Mouse (Mus musculus): ENCODE measurements at regions not wholly inside any gene's neighbourhood (a gene's known extent, or its start where the extent isn't known, plus 50 kb on each side); places are given as distances from the start of the nearest gene placed in this dataset.

- DNase-seq: no peak
- Histone ChIP-seq H3K27ac (peak overlapping the region; percentile 74), H3K27me3 (ENCODE audit: control insufficient read depth, insufficient read depth, low read length) (no peaks in the 10 kb centered on the region), H3K4me3 (no peak overlapping the region), H3K79me2 (replicated peaks; ENCODE audit: control insufficient read depth, insufficient read depth, low read length) (no peaks in the 10 kb centered on the region), H3K9ac (ENCODE audit: low read depth, low read length) (no peak overlapping the region), H3K4me1 (ENCODE audit: control insufficient read depth, insufficient read depth, low read length) (peaks cover 6% of the 10 kb centered on the region), H3K36me3 (ENCODE audit: control insufficient read depth, insufficient read depth, low read length) (peaks cover 2% of the 10 kb centered on the region; the same call in 1 of the 2 replicates)
- TF ChIP-seq POLR2A (IDR thresholded peaks at IDR 0.05; ENCODE audit: insufficient read depth, low read depth, low read length) (no peak), EP300 (IDR thresholded peaks at IDR 0.05; ENCODE audit: insufficient read depth, low read depth, low read length) (no peak), CTCF (IDR thresholded peaks at IDR 0.05) (no peak)
- intact Hi-C loops (cut with DNase I): loop anchor here (1.0 to 10.0 kb wide), 5 partner anchors 85 to 260 kb away; no protein-coding TSS in a partner anchor
Observed at GRCm38 (mm10) chr14:15524245-15525033, 85.7 kb upstream of the Lrrc3b start.

GRCm38 (mm10) chr14:15500600-15500999 lies 61.8 kb upstream of the Lrrc3b start:
- 73% methylated on average over 2 of the region's 2 CpGs for WGBS
- intact Hi-C loops (cut with DNase I): no loop called here
- Histone ChIP-seq H3K79me2 (replicated peaks; ENCODE audit: control insufficient read depth, insufficient read depth, low read length) (no peaks in the 10 kb centered on the region), H3K27ac (no peak overlapping the region), H3K4me1 (ENCODE audit: control insufficient read depth, insufficient read depth, low read length) (no peaks in the 10 kb centered on the region), H3K27me3 (ENCODE audit: control insufficient read depth, insufficient read depth, low read length) (no peaks in the 10 kb centered on the region), H3K36me3 (ENCODE audit: control insufficient read depth, insufficient read depth, low read length) (no peaks in the 10 kb centered on the region), H3K4me3 (no peak overlapping the region), H3K9ac (ENCODE audit: low read depth, low read length) (no peak overlapping the region)
- no peak for DNase-seq
- TF ChIP-seq EP300 (IDR thresholded peaks at IDR 0.05; ENCODE audit: insufficient read depth, low read depth, low read length) (no peak), POLR2A (IDR thresholded peaks at IDR 0.05; ENCODE audit: insufficient read depth, low read depth, low read length) (no peak)

Data from heart, adult 2 months (tissue).